ENCODE assay signal across 11 mouse cellular contexts in genomic region chr5:39143648-39144047, GRCm38 (mm10).
DNase-seq lines count a peak whose midpoint lies in the region; ATAC-seq lines count a peak whose summit lies in the region.
"Had no signal": no experiment of that assay in that cellular context is flagged by ENCODE, and none has a peak within 500 bp of the region (broad histone marks: within the 10 kb centered on the region; RNA-seq: fewer than 3 reads in every experiment).

No protein-coding gene starts in this region.

- H3K27ac ChIP-seq in heart, embryonic 14.5 days (replicated peaks in 1 of 2; ENCODE audit: control insufficient read depth in 1 of 2, insufficient read depth in 1 of 2, low read depth in 2 of 2, low read length in 2 of 2): no peak overlapping the region
- no peak overlapping the region for H3K27ac ChIP-seq in forebrain, embryonic 10.5 days
- H3K27ac ChIP-seq: left cerebral cortex, adult 2 months; liver, embryonic 14.5 days had no signal

- H3K9ac ChIP-seq in heart, embryonic 14.5 days (ENCODE audit: low read length): no peak overlapping the region
- H3K9ac ChIP-seq: liver, embryonic 14.5 days had no signal

- WGBS in heart, embryonic 14.5 days: 16% methylated on average over 4 of the region's 4 CpGs
- 83% methylated on average over 4 of the region's 4 CpGs for WGBS in forebrain, embryonic 10.5 days

- no peaks in the 10 kb centered on the region for H3K27me3 ChIP-seq in heart, embryonic 14.5 days (ENCODE audit: control insufficient read depth, insufficient read depth, low read length)
- no peaks in the 10 kb centered on the region for H3K27me3 ChIP-seq in forebrain, embryonic 10.5 days (ENCODE audit: poor library complexity, severe bottlenecking)
- H3K27me3 ChIP-seq: megakaryocyte, embryonic 14.5 days had no signal

- no peak overlapping the region for H3K4me2 ChIP-seq in heart, embryonic 14.5 days (ENCODE audit: low read length)

- no peak overlapping the region for H3K4me3 ChIP-seq in heart, embryonic 14.5 days (ENCODE audit: control insufficient read depth in 1 of 2, insufficient read depth in 1 of 2, low read depth in 1 of 2, low read length in 2 of 2)
- H3K4me3 ChIP-seq in forebrain, embryonic 10.5 days: no peak overlapping the region
- H3K4me3 ChIP-seq: left cerebral cortex, adult 2 months; megakaryocyte, embryonic 14.5 days had no signal

- peak; percentile 9 for DNase-seq in cerebellum, adult 11 months
- DNase-seq in cerebellum, adult 11-12 months: no peak
- peak; percentile 27 for DNase-seq in kidney, postnatal 14 days
- no peak for DNase-seq in kidney, adult 18-20 months
- peak; percentile 40 for DNase-seq in Muller cell, postnatal 12 days (ENCODE audit: inconsistent ontology term)
- DNase-seq in embryo, embryonic 9.5 days (ENCODE audit: extremely low spot score): no peak
- DNase-seq in forebrain, embryonic 10.5 days (ENCODE audit: extremely low spot score, low spot score): no peak

- no peaks in the 10 kb centered on the region for H3K9me3 ChIP-seq in heart, embryonic 14.5 days (ENCODE audit: control insufficient read depth, low read length)
- no peaks in the 10 kb centered on the region for H3K9me3 ChIP-seq in forebrain, embryonic 10.5 days
- H3K9me3 ChIP-seq: megakaryocyte, embryonic 14.5 days had no signal

- H3K36me3 ChIP-seq in heart, embryonic 14.5 days (ENCODE audit: control insufficient read depth, insufficient read depth, low read length): no peaks in the 10 kb centered on the region
- no peaks in the 10 kb centered on the region for H3K36me3 ChIP-seq in forebrain, embryonic 10.5 days (replicated peaks)

- H3K4me1 ChIP-seq in heart, embryonic 14.5 days (ENCODE audit: control insufficient read depth in 2 of 2, insufficient read depth in 2 of 2, low read length in 2 of 2): peaks cover 7 to 14% of the 10 kb centered on the region in 2 experiments
- H3K4me1 ChIP-seq in forebrain, embryonic 10.5 days: peaks cover 8% of the 10 kb centered on the region; the same call in 1 of the 2 replicates
- H3K4me1 ChIP-seq: megakaryocyte, embryonic 14.5 days had no signal

- ATAC-seq in heart, embryonic 14.5 days (ENCODE audit: insufficient number of reproducible peaks, insufficient read depth, low FRiP score, low read depth): 0 out of 2 replicates have a peak, but pooled peaks have one; percentile 70

Comparison
In these comparisons a context has a peak if more than half of its experiments do, and no peak if none do; other contexts are left out.
1. DNase-seq: peak in cerebellum, adult 11 months (single experiment), kidney, postnatal 14 days (single experiment) and Muller cell, postnatal 12 days (single experiment); none in cerebellum, adult 11-12 months (single experiment), kidney, adult 18-20 months (single experiment), embryo, embryonic 9.5 days (single experiment) and forebrain, embryonic 10.5 days (single experiment).